Mouse (Mus musculus): ENCODE measurements around the gene Gm21985. TPM values are rescaled to one million over a fixed set of nuclear protein-coding genes. Genes with fewer than 3 reads are reported as not detected.

Gene Gm21985
- polyA plus RNA-seq, 1 experiment from 2014 or later, result not detected

GRCm38 (mm10) chr2:112360781-112361169 is 94.7 kb downstream of the Gm21985 start:
- H3K36me3 ChIP-seq (ENCODE audit: insufficient read depth, low read length), result peaks cover 31% of the 10 kb centered on the region
- no peak for ATAC-seq

GRCm38 (mm10) chr2:112367222-112367621 is 101.1 kb downstream of the Gm21985 start:
- no peaks in the 10 kb centered on the region for H3K9me3 ChIP-seq (ENCODE audit: low read length)
- peaks cover 12% of the 10 kb centered on the region for H3K36me3 ChIP-seq (ENCODE audit: insufficient read depth, low read length)
- peak; percentile 15; the same call in 1 of the 2 replicates for ATAC-seq
- no peaks in the 10 kb centered on the region for H3K27me3 ChIP-seq (replicated peaks; ENCODE audit: insufficient read depth, low read length)
- peak overlapping the region; percentile 60 for H3K4me3 ChIP-seq (ENCODE audit: low read depth, low read length)
- WGBS, result 14% methylated on average over 15 of the region's 15 CpGs
- H3K4me1 ChIP-seq (ENCODE audit: insufficient read depth, low read depth, low read length), result peaks cover 8% of the 10 kb centered on the region; the same call in 1 of the 2 replicates
- H3K9ac ChIP-seq (replicated peaks; ENCODE audit: low read depth), result peak overlapping the region; percentile 70
- peak overlapping the region; percentile 85 for H3K4me2 ChIP-seq (replicated peaks; ENCODE audit: low read depth, low read length)
- peak overlapping the region; percentile 57 for H3K27ac ChIP-seq (ENCODE audit: low read length)
- TF ChIP-seq CTCF (IDR thresholded peaks at IDR 0.05) (no peak), EP300 (IDR thresholded peaks at IDR 0.05) (no peak)
- DNase-seq (ENCODE audit: low spot score), result no peak

More at GRCm38 (mm10) chr2:112360781-112361169, 94.7 kb downstream of the Gm21985 start:
- H3K4me3 ChIP-seq (ENCODE audit: low read depth, low read length), result no peak overlapping the region
- H3K9me3 ChIP-seq (ENCODE audit: low read length), result no peaks in the 10 kb centered on the region
- 87% methylated on average over 2 of the region's 2 CpGs for WGBS
- no peak overlapping the region for H3K9ac ChIP-seq (replicated peaks; ENCODE audit: low read depth)
- no peaks in the 10 kb centered on the region for H3K27me3 ChIP-seq (replicated peaks; ENCODE audit: insufficient read depth, low read length)
- no peaks in the 10 kb centered on the region; the same call in 1 of the 2 replicates for H3K4me1 ChIP-seq (ENCODE audit: insufficient read depth, low read depth, low read length)
- no peak for TF ChIP-seq EP300 (IDR thresholded peaks at IDR 0.05)
- no peak for TF ChIP-seq CTCF (IDR thresholded peaks at IDR 0.05)
- no peak for DNase-seq (ENCODE audit: low spot score)
- no peak overlapping the region for H3K4me2 ChIP-seq (replicated peaks; ENCODE audit: low read depth, low read length)
- H3K27ac ChIP-seq (ENCODE audit: low read length), result peak overlapping the region; percentile 66; the same call in 1 of the 2 replicates

- peak within 1 kb of the TSS; percentile 57 for H3K27ac ChIP-seq (ENCODE audit: low read length)
- peaks cover 8% of the 10 kb centered on the region; the same call in 1 of the 2 replicates for H3K4me1 ChIP-seq (ENCODE audit: insufficient read depth, low read depth, low read length)
- no peaks in the 10 kb centered on the region for H3K9me3 ChIP-seq (ENCODE audit: low read length)
- peak; percentile 17 for TF ChIP-seq CTCF (IDR thresholded peaks at IDR 0.05)
- TF ChIP-seq EP300 (IDR thresholded peaks at IDR 0.05), result no peak
- peak within 1 kb of the TSS; percentile 60 for H3K4me3 ChIP-seq (ENCODE audit: low read depth, low read length)
- 2% methylated on average over 46 of the region's 46 CpGs for WGBS
- H3K9ac ChIP-seq (replicated peaks; ENCODE audit: low read depth), result peak within 1 kb of the TSS; percentile 70
- ATAC-seq (peak; percentile 91), DNase-seq (ENCODE audit: low spot score) (peak; percentile 92)
- peaks cover 8% of the 10 kb centered on the region; the same call in 1 of the 2 replicates for H3K36me3 ChIP-seq (ENCODE audit: insufficient read depth, low read length)
- H3K27me3 ChIP-seq (replicated peaks; ENCODE audit: insufficient read depth, low read length), result no peaks in the 10 kb centered on the region
- H3K4me2 ChIP-seq (replicated peaks; ENCODE audit: low read depth, low read length), result peak within 1 kb of the TSS; percentile 85
These were observed 101.9 kb downstream of the Gm21985 start, which contains the start of gene Emc4 for GRCm38 (mm10) chr2:112367726-112368673. Gene Emc4, minus strand, starts transcription at chr2:112368027.

- ATAC-seq (no peak), DNase-seq (ENCODE audit: low spot score) (peak; percentile 30)
- Histone ChIP-seq H3K4me1 (ENCODE audit: insufficient read depth, low read depth, low read length) (peaks cover 8% of the 10 kb centered on the region; the same call in 1 of the 2 replicates), H3K4me3 (ENCODE audit: low read depth, low read length) (no peak overlapping the region), H3K27ac (ENCODE audit: low read length) (no peak overlapping the region), H3K9ac (replicated peaks; ENCODE audit: low read depth) (no peak overlapping the region), H3K36me3 (ENCODE audit: insufficient read depth, low read length) (no peaks in the 10 kb centered on the region), H3K27me3 (replicated peaks; ENCODE audit: insufficient read depth, low read length) (no peaks in the 10 kb centered on the region), H3K4me2 (replicated peaks; ENCODE audit: low read depth, low read length) (no peak overlapping the region), H3K9me3 (ENCODE audit: low read length) (no peaks in the 10 kb centered on the region)
- WGBS, result 56% methylated on average over 5 of the region's 5 CpGs
- no peak for TF ChIP-seq CTCF (IDR thresholded peaks at IDR 0.05)
- no peak for TF ChIP-seq EP300 (IDR thresholded peaks at IDR 0.05)
These were observed 103.8 kb downstream of the Gm21985 start for GRCm38 (mm10) chr2:112369941-112370340.

GRCm38 (mm10) chr2:112373141-112373540 is 107.0 kb downstream of the Gm21985 start:
- ATAC-seq (peak; percentile 87), DNase-seq (ENCODE audit: low spot score) (peak; percentile 90)
- no peaks in the 10 kb centered on the region for H3K9me3 ChIP-seq (ENCODE audit: low read length)
- TF ChIP-seq CTCF (IDR thresholded peaks at IDR 0.05) (no peak), EP300 (IDR thresholded peaks at IDR 0.05) (peak; percentile 74)
- no peaks in the 10 kb centered on the region for H3K36me3 ChIP-seq (ENCODE audit: insufficient read depth, low read length)
- H3K9ac ChIP-seq (replicated peaks; ENCODE audit: low read depth), result no peak overlapping the region
- H3K27ac ChIP-seq (ENCODE audit: low read length), result no peak overlapping the region
- 46% methylated on average over 4 of the region's 4 CpGs for WGBS
- no peaks in the 10 kb centered on the region for H3K27me3 ChIP-seq (replicated peaks; ENCODE audit: insufficient read depth, low read length)
- H3K4me3 ChIP-seq (ENCODE audit: low read depth, low read length), result no peak overlapping the region
- no peaks in the 10 kb centered on the region for H3K4me1 ChIP-seq (ENCODE audit: insufficient read depth, low read depth, low read length)
- no peak overlapping the region for H3K4me2 ChIP-seq (replicated peaks; ENCODE audit: low read depth, low read length)

- DNase-seq (ENCODE audit: low spot score) (peak; percentile 34), ATAC-seq (no peak)
- no peaks in the 10 kb centered on the region for H3K36me3 ChIP-seq (ENCODE audit: insufficient read depth, low read length)
- H3K4me1 ChIP-seq (ENCODE audit: insufficient read depth, low read depth, low read length), result no peaks in the 10 kb centered on the region
- H3K4me2 ChIP-seq (replicated peaks; ENCODE audit: low read depth, low read length), result no peak overlapping the region
- no peaks in the 10 kb centered on the region for H3K9me3 ChIP-seq (ENCODE audit: low read length)
- WGBS, result 29% methylated on average over 5 of the region's 5 CpGs
- H3K9ac ChIP-seq (replicated peaks; ENCODE audit: low read depth), result no peak overlapping the region
- H3K27me3 ChIP-seq (replicated peaks; ENCODE audit: insufficient read depth, low read length), result no peaks in the 10 kb centered on the region
- H3K27ac ChIP-seq (ENCODE audit: low read length), result no peak overlapping the region
- H3K4me3 ChIP-seq (ENCODE audit: low read depth, low read length), result no peak overlapping the region
- 0 out of 2 replicates have a peak, but pooled peaks have one; percentile 19 for TF ChIP-seq EP300 (IDR thresholded peaks at IDR 0.05)
- TF ChIP-seq CTCF (IDR thresholded peaks at IDR 0.05), result no peak
These were observed 108.5 kb downstream of the Gm21985 start for GRCm38 (mm10) chr2:112374610-112375009.
